Mouse (Mus musculus) small intestine, adult 2 months (tissue): ENCODE results near the gene Syt15.

Experiments
- CTCF ChIP-seq: fragments of 200-500 bp; IDR thresholded peaks from 2 replicates; pipeline ENCODE4 v1.5.1; 2012; ENCODE audit warnings: low read depth, mild to moderate bottlenecking, control low read depth, inconsistent platforms, low read length, moderate library complexity, mixed read lengths; ENCODE audit not compliant: insufficient replicate concordance, insufficient read length; ENCODE audit errors: extremely low read depth
- POLR2A ChIP-seq: fragments of 200-500 bp; IDR thresholded peaks from 2 replicates; pipeline ENCODE4 v1.6.1; 2012; ENCODE audit warnings: low read depth, mild to moderate bottlenecking, control low read depth, inconsistent platforms, low read length, moderate library complexity

GRCm38 (mm10) chr14:34207996-34208395, 11.4 kb upstream of the Syt15 start:
- TF ChIP-seq POLR2A (no peak), CTCF (no peak)
